Mouse (Mus musculus) c-Kit-positive CD71-negative TER-119-negative erythroid progenitor cells, embryonic 14.5 days (primary cell): ENCODE measurements around the gene Lamc2.

Experiments
- DNase-seq: peaks from one replicate; pipeline ENCODE4 v3.0.0-alpha.2; 2013; ENCODE audit warnings: low read depth

Lamc2 gene

DNA sequence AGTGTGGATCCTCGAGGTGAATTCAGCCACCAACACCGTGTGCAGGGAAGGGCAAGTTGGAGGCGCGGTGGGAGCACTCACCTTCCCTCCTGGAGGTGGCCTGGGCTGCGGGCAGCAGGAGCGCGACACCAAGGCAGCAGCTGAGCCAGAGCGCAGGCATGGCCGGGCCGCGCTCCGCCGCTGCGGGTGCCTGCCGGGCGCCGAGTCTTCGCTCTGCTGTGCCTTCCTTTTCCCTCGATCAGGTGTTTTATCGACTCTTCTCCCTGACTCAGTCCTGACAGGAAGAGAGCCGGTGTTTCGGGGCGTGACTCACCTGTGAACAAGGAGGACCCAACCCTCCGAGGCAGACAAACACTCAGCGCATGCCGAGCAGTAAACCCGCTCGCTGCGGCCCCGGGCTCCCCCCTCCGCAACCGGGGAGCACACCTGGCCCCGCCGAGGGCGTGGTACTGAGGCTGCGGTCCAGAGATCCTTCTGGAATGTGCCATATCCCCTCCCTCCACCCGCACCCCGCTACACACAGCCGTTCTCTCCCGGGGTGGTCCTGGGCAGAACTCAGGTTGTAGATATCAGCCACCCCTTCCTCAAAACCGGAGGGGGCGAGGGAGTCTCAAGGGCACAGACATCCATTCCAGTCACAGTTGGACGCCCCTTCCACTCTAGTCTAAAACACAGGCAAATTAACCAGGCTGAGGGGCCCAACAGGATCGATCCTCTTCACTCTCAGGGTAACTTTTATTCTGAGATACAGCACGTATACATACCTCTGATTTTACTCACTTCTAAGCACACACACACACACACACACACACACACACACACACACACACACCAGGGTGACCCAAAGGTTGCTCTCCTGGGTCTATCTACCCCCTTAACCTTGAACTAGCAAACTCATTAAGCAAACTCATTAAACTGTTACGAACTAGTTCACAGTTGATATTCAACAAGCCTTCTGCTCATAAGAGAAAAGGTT lies at the start of gene Lamc2:
Lamc2 (minus strand) TSS at position 620 of the 976 bp plus-strand sequence.
- no peak for DNase-seq

DNA sequence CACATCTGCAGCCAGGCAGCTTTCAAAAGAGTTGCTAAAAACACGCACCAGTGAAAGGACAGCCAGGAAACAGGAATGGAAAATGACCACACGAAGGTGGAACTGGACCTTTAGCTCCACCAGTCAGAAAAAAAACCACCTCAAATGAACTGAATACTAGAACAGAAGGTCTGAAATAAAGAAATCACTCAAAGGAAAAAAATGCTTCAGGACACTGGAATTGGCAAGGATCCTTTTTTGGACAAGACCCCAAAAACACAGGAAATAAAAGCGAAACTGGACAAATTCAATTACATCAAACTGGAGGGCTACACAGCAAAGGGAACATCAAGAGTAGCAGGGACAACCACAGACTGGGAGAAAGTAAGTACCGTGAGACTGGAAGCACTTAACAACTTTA lies 49.3 kb upstream of the Lamc2 start:
- no peak for DNase-seq

DNA sequence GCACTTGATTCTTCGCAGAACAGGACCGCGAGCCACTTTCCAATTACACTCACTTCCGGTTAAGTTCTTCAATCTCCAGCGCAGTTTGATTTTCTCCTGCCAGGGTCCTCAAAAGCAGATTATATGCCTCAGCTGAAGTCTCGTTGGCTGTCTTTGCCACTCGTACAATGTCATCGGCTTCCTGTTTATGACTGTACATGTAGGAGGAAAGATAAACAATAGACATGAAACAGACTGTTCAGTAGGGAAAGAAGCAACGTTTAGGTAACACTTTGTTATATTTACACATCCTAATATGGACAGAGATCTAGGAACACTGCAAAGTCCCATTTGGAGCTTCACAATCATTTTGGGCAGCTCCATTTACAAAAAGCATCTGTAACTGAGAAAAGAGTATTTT lies 45.4 kb upstream of the Lamc2 start:
- no peak for DNase-seq

DNA sequence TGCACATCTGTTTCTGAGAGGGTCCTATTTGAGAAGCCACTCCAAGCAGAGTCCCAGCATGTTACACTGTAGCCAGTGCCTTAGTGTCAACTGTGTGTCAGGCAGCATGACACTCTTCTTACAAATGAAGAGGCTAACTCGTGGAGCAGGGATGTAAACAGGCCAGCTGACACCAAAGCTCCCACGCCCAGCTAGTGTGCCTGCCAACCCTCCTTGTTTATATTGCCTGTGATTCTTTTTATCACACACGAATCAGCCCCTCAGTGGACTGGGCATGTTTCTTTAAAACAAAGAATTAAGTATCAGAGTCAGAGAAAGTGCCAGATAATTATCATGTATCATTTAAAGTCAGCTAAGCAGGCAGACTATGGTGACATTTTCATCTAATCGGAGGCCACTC lies 41.7 kb upstream of the Lamc2 start:
- DNase-seq = no peak

DNA sequence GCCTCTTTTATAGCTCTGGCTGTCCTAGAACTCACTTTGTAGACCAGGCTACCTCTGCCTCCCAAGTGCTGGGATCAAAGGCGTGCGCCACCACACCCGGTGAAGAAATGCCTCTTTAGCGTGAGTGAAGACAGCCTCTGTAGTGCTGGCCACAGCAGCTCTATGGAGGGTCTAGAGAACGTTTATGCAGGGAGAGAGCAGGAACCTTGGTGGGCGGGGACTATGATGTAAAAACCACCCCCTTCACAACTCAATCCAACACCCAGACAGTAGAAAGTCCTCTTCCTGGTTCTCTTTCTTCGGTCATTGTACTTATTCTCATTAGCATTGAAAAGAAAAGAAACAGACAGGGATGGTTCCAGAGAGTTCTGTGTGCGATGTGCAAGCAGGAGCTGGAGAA lies 40.8 kb upstream of the Lamc2 start:
- no peak for DNase-seq

DNA sequence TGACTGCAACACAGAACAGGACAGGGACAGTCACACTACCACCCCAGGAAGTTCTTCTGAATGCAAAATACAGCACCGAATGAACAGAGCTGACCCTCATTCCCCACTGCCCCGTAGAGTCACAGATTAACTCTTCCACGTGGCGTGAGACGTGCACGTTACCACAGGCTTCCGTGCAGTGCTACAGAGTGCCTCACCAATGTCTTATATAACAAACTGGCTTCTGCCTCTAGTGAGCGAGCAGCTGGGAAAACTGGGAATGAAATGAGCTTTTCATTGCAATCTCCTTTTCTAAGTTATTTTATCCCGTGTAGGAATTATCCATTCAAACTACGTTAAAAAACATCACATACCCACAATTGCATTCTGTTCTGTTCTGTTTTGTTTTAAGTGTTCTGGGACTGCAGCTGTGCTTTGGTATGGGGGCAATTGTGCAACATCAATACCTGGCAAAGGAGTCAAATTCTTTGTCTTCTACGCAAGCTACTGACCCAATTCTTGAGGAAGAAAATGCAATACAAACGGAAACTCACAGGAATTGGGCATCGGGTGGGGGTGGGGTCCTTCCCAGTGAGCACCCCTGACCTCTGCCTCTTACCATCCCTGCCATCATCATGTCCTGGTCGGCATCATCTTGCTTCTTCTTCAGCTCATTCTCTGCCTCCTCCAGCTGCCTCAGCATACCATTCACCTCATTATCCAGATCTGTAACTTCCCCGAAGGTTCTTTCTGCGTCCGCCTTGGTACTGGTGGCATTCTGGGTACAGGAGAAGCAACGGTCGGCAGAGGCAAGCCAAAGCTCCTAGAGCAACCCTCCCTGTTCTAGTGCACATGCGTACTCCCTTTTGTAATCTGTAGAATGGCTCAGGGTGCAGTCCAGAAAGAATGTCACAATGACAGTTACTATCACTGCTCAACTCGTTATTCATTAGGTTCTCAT lies 39.8 kb upstream of the Lamc2 start:
- DNase-seq = no peak

DNA sequence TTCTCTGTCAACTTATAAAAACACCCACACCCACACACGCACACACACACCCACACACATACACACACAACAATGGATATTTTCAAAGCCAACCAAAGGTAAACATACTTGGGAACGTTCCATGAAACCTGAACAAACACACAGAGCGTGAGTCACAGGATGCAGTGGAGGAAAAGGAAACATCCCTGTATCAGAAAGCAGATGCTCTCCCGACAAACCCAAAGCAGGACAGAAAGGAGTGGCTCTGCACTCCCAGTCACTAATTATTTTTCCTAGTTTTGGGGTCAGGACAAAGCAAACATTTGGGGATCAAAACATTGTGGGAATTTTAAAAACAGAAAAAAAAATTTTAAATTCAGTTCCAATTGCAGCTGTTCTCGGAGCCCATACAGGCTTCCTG lies 38.1 kb upstream of the Lamc2 start:
- DNase-seq = no peak

DNA sequence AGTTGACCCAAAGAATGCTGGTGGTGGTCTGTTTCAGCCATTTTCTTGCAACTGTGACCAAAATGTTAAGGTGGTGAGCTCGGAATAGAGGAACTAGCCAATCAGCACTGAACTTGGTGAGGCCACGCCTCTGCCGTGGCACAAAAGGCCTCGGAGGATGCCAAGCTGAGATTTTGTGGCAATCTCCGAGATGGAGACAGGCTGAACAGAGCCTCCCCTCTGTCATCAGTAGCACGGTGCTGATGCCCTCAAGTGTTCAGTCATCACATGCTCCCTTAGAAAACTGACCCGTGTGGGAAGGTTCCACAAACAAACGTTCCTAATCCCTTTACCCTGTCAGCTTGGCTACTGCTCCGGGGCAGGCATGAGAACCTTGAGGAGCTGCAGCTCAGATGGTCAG lies 33.1 kb upstream of the Lamc2 start:
- DNase-seq = no peak

DNA sequence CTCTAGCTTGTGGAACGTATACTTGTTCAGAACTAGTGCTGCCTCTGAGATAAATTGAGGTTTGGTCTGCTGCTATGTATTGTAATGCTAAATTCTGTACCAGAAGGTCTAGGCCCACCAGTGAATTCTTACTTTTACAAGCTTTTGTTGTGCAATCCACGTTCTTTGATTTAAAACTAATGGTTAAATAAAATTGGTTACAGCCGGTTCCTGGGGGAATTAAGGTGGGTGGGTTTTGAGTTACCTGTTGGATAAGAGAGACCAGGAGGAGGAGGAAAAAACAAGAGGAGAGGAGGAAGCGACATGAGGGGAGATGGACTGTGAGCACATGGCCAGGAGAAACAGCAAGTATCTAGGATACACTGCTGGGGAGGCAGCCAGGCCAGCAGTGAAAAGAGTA lies 30.3 kb upstream of the Lamc2 start:
- DNase-seq = no peak

DNA sequence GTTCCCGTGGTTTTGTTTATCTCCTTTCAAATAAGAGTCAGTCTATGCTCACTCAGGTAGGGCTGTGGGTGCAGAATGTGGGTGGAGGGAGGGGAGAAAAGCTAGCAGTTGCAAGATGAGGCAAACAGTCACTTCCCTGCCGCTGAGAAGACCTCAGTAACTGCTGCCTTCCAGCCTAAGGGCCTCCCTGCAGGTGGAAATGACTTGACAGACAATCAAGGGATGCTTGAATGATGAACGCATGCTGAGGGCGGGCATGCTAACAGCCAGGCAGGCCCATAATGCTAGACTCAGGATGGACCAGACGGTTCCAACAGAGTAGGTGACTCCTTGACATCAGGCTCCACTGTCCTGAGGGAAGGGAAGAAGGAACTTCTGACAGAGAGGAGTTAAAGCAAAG lies 29.4 kb upstream of the Lamc2 start:
- DNase-seq = no peak

DNA sequence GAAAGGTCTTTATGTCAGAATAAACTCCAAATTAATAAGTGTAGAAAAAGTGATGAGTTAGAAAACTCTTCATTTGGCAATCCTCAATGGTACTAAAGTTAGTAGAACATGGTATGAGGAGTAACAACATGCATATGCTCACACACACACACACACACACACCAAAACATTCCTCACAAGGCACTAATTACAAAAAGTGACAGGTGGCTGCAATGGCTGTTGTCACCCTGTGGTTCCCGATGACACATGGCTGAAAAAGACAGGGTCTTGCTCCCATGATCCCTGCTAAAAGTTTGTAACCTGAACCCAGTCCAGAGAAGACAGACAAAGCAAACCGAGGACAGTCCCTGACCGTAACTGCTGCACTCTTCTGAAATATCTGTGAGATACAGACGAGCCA lies 24.7 kb upstream of the Lamc2 start:
- DNase-seq = no peak

DNA sequence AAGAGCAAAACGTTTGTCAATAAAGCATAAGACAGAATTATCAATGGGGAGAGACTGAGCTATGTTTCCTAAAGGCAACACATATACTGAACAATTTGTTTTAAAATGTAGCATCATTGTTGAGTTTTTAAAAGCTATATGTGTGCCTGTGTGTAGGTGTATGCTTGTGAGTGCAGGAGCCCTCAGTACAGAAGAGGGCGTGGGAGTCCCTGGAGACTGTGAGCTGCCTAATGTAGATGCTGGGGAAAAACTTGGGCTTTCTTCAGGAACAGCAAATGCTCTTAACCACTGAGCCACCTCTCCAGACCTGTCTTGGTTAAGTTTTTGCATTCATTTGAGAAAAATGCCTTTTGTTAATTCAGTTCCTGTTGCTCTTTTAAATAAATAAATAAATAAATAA lies 24.0 kb upstream of the Lamc2 start:
- DNase-seq = no peak

DNA sequence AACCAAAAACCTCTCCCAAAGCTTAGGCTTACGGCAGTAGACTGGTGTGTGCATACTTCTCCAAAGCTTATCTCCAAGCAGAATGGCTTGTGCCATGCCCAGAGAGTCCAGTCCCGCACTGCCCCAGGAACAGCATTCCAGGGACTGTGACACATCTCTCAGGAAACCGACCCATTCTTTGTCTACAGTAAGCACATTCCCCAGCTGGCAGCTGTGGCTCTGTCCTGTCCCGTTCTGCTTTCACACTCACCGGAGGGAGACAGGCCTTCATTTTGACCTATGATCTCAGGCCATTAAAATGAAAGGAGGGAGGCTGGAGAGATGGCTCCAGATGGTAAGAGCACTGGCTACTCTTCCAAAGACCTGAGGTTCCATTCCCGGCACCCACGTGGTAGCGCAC lies 15.9 kb upstream of the Lamc2 start:
- no peak for DNase-seq

DNA sequence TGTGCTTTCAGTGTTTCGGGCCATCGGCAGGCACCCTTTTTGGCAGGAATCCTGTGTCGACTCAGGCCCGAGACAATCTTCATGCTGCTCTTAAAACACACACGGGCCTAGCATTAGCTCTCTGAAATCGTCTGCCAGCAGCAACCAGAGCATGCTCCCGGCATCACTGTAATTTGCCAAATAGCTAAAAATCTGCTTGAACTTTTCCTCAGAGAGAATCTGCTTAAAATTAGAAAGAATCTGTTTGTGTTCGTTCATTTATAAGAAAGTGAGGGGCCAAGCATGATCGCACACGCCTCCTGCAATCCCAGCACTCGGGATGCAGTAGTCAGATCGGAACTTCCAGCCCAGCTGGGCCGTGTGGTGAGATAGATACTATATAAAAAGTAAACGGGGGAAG lies 15.2 kb upstream of the Lamc2 start:
- no peak for DNase-seq

DNA sequence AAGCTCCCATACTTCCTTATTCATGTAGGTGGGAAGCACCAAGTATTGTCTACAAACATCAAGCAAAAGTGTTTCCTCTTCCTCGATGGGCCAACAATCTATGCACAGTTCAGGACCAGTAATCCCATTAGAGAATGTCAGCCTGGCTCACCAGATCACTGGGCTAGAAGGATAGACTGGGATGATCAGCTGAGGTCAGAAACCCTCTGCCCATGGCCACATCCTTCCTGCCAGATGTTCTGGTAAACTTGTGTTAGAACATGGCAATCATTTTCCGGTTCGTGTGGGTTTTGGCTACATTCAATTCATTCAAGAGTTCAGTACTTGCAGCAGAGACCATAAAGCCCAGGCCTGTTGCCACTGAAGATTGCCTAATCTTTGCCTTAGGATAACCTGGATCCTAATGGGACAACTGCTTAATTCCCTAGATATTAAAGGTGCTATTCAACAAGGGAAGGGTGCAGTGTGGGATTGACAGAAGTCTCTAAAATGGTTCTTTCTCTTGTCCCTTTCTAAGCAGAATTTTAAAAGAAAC lies 11.1 kb upstream of the Lamc2 start:
- DNase-seq = no peak

DNA sequence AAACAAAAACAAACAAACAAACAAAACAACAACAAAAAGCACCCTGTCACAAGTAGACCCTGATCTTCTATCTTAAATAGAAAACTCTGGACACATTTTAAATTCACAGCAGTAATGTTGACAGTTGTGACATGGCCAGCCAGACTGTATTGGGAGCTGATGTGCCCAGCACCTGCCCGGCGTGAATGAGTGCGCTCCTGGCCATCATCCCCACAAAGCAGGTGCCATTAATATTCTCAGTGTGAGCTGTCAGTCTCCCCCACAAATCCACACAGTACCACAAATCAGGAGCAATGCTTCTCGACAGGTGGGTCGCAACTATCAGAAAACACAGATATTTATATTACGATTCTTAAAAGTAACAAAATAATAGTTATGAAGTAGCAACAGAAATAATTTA lies 6.7 kb upstream of the Lamc2 start:
- DNase-seq = no peak

DNA sequence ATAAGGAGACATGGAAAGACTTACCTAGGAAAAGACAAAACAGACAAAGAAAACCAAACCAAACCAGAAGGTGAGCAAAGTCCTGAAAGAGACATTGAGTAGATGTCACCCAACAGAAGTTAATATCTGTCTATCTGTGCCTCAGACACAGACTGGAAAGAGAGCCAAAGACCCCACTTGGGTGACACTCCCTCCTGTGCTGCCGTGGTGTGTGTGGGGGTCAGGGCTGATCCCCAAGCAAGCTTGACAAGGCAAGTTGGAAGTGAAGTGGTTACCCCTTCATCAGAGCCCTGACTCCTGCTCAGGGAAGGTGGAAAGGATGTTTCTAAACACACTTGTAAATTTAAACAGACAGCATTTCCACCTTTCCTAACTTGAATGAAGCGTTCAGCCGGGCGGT lies 6.1 kb upstream of the Lamc2 start:
- no peak for DNase-seq

DNA sequence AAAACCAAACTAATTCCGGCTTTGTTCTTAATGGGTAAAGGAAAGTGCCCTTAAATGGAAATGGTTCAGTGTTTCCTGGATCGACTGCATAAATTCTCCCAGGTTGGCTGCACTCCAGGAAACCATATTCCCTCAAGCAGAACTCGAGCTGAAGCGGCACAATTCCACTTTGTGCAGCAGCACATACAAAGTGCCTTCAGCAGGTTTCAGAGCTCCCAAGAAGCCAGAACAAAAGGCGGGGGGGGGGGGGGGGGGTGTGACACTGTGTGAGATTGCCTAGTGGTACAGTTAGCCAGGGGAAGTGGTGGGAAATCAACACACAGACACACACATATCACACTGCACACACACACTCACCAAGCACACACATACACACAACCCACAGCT lies 5.7 kb upstream of the Lamc2 start:
- no peak for DNase-seq

DNA sequence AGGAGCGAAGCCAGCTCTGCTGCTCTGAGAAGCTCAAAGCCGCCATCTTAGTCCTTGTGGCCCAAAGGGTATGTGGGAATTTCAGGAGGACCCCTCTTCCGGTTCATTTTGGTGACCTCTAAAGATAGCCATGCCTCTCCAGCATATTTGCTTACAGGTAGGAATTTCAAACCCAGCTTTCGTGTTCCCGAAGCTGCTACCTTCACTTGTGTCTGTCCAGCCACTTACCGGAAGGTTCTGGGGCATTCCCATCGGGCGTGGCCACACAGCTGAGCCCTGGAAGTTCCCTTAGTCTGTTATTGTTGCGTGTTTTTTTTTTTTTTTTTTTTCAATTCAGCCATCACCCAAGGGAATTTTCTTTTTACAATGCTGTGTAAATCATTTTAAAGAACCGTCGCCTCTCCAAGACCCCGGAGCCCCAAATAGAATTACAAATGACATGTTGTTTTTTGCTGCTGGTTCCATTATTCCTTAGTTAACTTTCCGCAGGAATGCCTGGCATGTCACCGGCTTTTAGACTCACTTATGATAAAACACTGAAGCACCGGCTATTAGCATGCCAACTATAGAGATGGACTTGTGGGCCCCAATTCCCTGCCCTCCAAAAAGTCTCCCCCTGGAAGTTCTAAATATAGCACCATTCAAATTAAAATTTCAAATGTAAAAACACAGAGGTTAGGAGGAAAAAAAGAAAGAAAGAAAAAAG lies 5.1 kb upstream of the Lamc2 start:
- no peak for DNase-seq

DNA sequence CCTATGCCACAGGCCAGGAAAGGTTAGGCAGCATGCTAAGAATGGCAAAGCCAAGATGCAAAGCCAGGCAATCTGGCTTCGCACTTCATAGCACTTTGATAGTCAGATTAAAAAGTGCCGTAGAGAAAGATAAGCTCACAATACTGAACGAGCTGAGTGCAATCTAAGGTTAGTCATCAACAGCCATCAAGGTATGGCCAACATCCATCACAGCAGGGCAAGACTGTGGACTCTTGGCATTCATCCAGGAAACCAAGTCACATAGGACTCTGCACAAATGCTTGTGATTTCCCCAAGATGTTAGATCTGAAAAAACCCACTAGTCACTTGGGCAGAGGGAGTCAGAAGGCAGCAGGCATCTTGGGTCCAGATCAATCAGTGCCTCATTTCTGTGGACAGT lies 1.8 kb upstream of the Lamc2 start:
- no peak for DNase-seq

DNA sequence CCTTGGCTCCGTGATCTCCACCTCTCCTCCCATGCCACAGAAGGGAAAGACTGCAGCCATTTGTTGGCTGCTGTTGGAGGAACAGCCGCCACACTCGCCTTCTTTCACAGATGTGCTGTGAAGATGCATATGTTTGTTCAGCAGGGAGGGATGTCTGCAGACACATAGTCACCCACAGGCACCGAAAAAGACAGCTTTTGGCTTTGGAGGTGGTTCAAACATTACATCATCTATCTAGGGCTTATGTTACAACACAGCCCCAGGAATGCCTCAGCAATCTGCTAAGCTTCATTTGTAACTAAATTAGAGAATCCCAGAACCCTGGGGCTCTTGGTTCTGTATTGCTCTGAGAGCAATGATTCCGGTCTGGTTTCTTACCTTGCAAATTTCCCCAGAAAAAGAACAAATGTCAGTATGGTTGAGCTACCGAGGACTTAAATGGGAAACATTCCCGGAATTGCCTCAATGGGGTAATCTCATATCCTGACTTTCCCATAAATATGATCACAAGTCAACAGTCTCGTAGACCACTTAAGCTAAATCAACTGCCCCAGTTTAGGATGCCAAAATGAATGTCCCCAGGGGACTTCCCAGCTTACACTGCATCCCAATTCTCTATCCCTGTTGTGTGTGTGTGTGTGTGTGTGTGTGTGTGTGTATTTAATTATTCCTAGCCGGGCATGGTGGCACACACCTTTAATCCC lies 5.5 kb downstream of the Lamc2 start:
- DNase-seq = no peak

DNA sequence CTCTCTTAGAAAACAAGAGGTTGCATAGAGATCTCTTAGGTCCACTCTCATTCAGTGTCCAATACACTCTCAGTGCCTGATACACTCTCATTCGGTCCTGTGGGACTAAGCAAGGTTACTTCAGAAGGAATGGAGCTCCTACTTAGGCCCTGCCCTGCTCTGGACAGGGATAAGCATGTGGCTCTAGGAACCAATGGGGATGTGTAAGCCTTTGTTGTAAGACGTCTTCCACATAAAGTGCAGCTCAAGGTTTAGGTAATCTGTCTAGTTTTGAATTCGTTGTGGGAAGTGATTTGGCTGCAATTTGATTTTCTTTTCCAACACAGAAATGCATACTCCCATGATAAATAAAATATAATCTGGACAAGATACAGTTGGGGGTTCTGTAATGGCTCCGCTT lies 6.1 kb downstream of the Lamc2 start:
- DNase-seq = no peak
